Mouse (Mus musculus) stomach, postnatal 0 days (tissue): Measurements from ENCODE around the gene Uts2. TPM values are rescaled to one million over a fixed set of nuclear protein-coding genes. Genes with fewer than 3 reads are reported as not detected.

ENCODE experiments used
- ATAC-seq: fragments of 200-750 bp; cut with Nextera tagmentation; 2 replicates; pipeline ENCODE4 v1.8.0; 2017; ENCODE audit not compliant: low FRiP score, low TSS enrichment
- DNase-seq: peaks from one replicate; pipeline ENCODE4 v3.0.0-alpha.2; 2016; ENCODE audit warnings: low spot score
- H3K27ac ChIP-seq: fragments of 300-500 bp; sonication (generic); replicated peaks from 2 replicates; pipeline ENCODE4 v1.5.1; 2014; ENCODE audit warnings: mild to moderate bottlenecking, control low read depth
- H3K27me3 ChIP-seq: fragments of 300-500 bp; sonication (generic); 2 replicates; pipeline ENCODE4 v1.6.1; 2014; ENCODE audit warnings: low read length; ENCODE audit not compliant: control insufficient read depth, insufficient read depth
- H3K36me3 ChIP-seq: fragments of 300-500 bp; sonication (generic); 2 replicates; pipeline ENCODE4 v1.6.1; 2014; ENCODE audit warnings: low read length, mixed read lengths; ENCODE audit not compliant: control insufficient read depth, insufficient read depth
- H3K4me1 ChIP-seq: fragments of 300-500 bp; sonication (generic); replicated peaks from 2 replicates; pipeline ENCODE4 v1.6.1; 2014; ENCODE audit warnings: antibody characterized with exemption; ENCODE audit not compliant: control insufficient read depth, insufficient read depth
- H3K4me2 ChIP-seq: fragments of 300-500 bp; sonication (generic); replicated peaks from 2 replicates; pipeline ENCODE4 v1.6.1; 2014; ENCODE audit warnings: low read depth, mild to moderate bottlenecking, control low read depth, moderate library complexity
- H3K4me3 ChIP-seq: fragments of 300-500 bp; sonication (generic); 2 replicates; pipeline ENCODE4 v1.5.1; 2014; ENCODE audit warnings: low read depth, low read length, control low read depth
- H3K9ac ChIP-seq: fragments of 300-500 bp; sonication (generic); 2 replicates; pipeline ENCODE4 v1.6.1; 2014; ENCODE audit warnings: mild to moderate bottlenecking, low read length, control low read depth, mixed read lengths
- H3K9me3 ChIP-seq: fragments of 300-500 bp; sonication (generic); 2 replicates; pipeline ENCODE4 v1.6.1; 2016; ENCODE audit warnings: low read length; ENCODE audit not compliant: control insufficient read depth
- CTCF ChIP-seq: IDR thresholded peaks from 2 replicates; pipeline ENCODE4 v1.5.1; 2016; ENCODE audit warnings: antibody characterized with exemption, low read depth, mild to moderate bottlenecking, moderate library complexity
- EP300 ChIP-seq: optimal IDR thresholded peaks from 2 replicates; pipeline ENCODE3; 2016; ENCODE audit warnings: antibody characterized with exemption
- WGBS: fragments of 180-500 bp; shearing (Covaris S2); extraction: QIAGEN DNeasy Blood & Tissue Kit; methylation state at CpG from one replicate; pipeline ENCODE4 v1.1.7; 2014; 5-methylcytosine and 5-hydroxymethylcytosine counted together
- polyA plus RNA-seq: library from polyadenylated mRNA; unstranded; fragments of >200 nt; fragmentation: Nextera tagmentation; extraction: Ambion mirVana; gene quantifications from 2 replicates; pipeline ENCODE4 v1.2.1, GENCODE M21; 2015

The Uts2 gene
- polyA plus RNA-seq = 0.34 and 0.64 TPM in 2 replicates

GRCm38 (mm10) chr4:150996797-150997196 lies at the start of gene Uts2:
Gene Uts2 (plus strand): TSS chr4:150997097.
- no peaks in the 10 kb centered on the region for H3K4me1 ChIP-seq
- no peak within 1 kb of the TSS for H3K27ac ChIP-seq
- WGBS = 88% methylated on average over 7 of the region's 7 CpGs
- no peaks in the 10 kb centered on the region for H3K27me3 ChIP-seq
- no peaks in the 10 kb centered on the region for H3K9me3 ChIP-seq
- TF ChIP-seq EP300 (no peak), CTCF (no peak)
- ATAC-seq = no peak
- no peaks in the 10 kb centered on the region for H3K36me3 ChIP-seq
- DNase-seq = no peak
- H3K4me2 ChIP-seq = no peak within 1 kb of the TSS
- H3K4me3 ChIP-seq = no peak within 1 kb of the TSS
- no peak within 1 kb of the TSS for H3K9ac ChIP-seq

- no peak for ATAC-seq
- WGBS = 67% methylated on average over 10 of the region's 10 CpGs
- Histone ChIP-seq H3K36me3 (no peaks in the 10 kb centered on the region), H3K9ac (no peak overlapping the region), H3K27me3 (no peaks in the 10 kb centered on the region), H3K4me1 (no peaks in the 10 kb centered on the region), H3K9me3 (no peaks in the 10 kb centered on the region), H3K4me2 (no peak overlapping the region), H3K4me3 (no peak overlapping the region), H3K27ac (no peak overlapping the region)
- DNase-seq = no peak
- TF ChIP-seq EP300 (no peak), CTCF (no peak)
Observed at GRCm38 (mm10) chr4:150950972-150951371, 45.9 kb upstream of the Uts2 start.

GRCm38 (mm10) chr4:150956369-150957105 lies 40.4 kb upstream of the Uts2 start:
- Histone ChIP-seq H3K36me3 (no peaks in the 10 kb centered on the region), H3K27me3 (no peaks in the 10 kb centered on the region), H3K4me1 (no peaks in the 10 kb centered on the region), H3K9ac (no peak overlapping the region), H3K4me2 (no peak overlapping the region), H3K9me3 (no peaks in the 10 kb centered on the region), H3K27ac (no peak overlapping the region; the same call in 1 of the 2 replicates), H3K4me3 (no peak overlapping the region)
- no peak for ATAC-seq
- 44% methylated on average over 13 of the region's 13 CpGs for WGBS
- no peak for TF ChIP-seq EP300
- no peak for TF ChIP-seq CTCF
- no peak for DNase-seq

- no peak for TF ChIP-seq CTCF
- no peak for TF ChIP-seq EP300
- Histone ChIP-seq H3K27ac (no peak overlapping the region), H3K4me2 (no peak overlapping the region), H3K4me1 (no peaks in the 10 kb centered on the region), H3K9ac (no peak overlapping the region), H3K9me3 (no peaks in the 10 kb centered on the region), H3K4me3 (no peak overlapping the region), H3K27me3 (no peaks in the 10 kb centered on the region), H3K36me3 (no peaks in the 10 kb centered on the region)
- 35% methylated on average over 1 of the region's 1 CpGs for WGBS
- DNase-seq (no peak), ATAC-seq (no peak)
Observed at GRCm38 (mm10) chr4:150957106-150957458, 39.8 kb upstream of the Uts2 start.

GRCm38 (mm10) chr4:150958536-150958935 lies 38.4 kb upstream of the Uts2 start:
- Histone ChIP-seq H3K27me3 (no peaks in the 10 kb centered on the region), H3K27ac (no peak overlapping the region), H3K36me3 (no peaks in the 10 kb centered on the region), H3K9ac (no peak overlapping the region), H3K4me2 (no peak overlapping the region), H3K4me3 (no peak overlapping the region), H3K4me1 (no peaks in the 10 kb centered on the region), H3K9me3 (no peaks in the 10 kb centered on the region)
- TF ChIP-seq EP300 (no peak), CTCF (no peak)
- WGBS = 63% methylated on average over 7 of the region's 7 CpGs
- ATAC-seq (peak; percentile 91), DNase-seq (peak; percentile 79)

- Histone ChIP-seq H3K27me3 (no peaks in the 10 kb centered on the region), H3K36me3 (no peaks in the 10 kb centered on the region), H3K4me3 (no peak overlapping the region), H3K4me2 (no peak overlapping the region), H3K27ac (no peak overlapping the region), H3K4me1 (no peaks in the 10 kb centered on the region), H3K9me3 (no peaks in the 10 kb centered on the region), H3K9ac (no peak overlapping the region)
- no peak for ATAC-seq
- TF ChIP-seq EP300 (no peak), CTCF (no peak)
- WGBS = 18% methylated on average over 6 of the region's 6 CpGs
- peak; percentile 42 for DNase-seq
Observed at GRCm38 (mm10) chr4:150962231-150962630, 34.7 kb upstream of the Uts2 start.
